Mouse (Mus musculus) T-cell, adult 2 months (primary cell): ENCODE results near the gene Cyp3a57.
"Not testable (repeated sequence)": the region's sequence is repeated elsewhere in the genome, so short reads cannot be mapped to it uniquely, and the experiment has no call there.

Experiments used
- DNase-seq: peaks from one replicate; pipeline ENCODE4 v3.0.0; 2022; ENCODE audit warnings: low spot score

Gene Cyp3a57

DNA sequence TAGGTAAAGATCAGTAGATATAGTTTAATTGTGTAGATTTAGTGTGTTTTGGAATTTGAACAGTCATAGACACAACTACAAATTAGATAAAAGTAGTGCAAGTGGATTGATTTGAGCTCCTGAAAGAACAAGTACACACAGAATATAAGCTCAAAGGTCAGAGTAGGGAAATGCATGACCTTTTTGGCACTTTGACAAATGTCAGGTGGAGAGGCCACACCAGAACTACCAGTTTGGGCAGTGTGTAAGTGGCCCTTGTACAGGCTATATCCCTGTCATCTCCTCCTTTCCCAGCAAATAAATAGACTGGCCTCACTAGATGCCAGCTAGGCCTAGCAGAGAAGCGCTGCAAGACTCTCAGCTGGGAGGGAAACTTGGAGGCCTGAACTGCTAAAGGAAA, at the start of gene Cyp3a57:
Cyp3a57 (plus strand) TSS at position 339 of the 400 bp plus-strand sequence.
- no peak for DNase-seq

DNA sequence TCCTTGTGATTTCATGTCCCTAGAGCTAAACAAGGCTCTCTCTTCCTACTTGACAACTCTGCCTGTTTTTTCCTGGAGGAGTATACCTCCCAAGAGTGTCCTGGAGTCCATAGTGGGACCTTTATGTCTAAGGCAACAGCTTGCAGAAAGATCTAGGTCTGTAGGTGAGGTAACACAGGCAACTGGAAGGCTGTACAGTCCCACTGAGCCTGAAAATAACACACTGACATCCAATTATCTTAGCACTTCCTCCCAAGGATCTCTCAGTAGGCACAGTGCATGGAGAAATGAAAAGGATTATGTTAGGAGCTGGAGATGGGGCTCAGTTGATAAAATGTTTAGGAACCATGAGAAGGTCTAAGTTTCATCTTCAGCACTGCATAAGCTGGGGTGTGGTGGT, 44.6 kb upstream of the Cyp3a57 start:
- DNase-seq = no peak

DNA sequence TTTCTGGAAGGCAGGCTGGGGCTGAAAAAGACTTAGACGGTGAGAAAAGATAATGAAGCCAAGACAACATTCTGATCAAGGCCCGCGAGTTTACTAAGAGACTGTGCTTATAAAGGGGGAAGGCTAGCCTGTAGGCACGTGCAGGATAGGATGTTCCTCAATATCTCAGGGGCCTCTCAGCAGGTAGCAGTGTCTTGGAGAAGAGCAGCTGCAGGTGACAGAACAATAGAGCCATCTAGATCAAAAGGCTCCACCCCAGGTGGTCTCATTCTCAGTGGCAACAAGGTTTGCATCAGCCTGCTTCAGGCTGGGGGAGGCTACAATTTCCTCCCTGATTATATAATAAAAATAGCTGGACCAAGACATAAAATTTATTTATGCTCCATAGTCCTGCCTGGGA, 43.3 kb upstream of the Cyp3a57 start:
- not testable (repeated sequence) for DNase-seq

DNA sequence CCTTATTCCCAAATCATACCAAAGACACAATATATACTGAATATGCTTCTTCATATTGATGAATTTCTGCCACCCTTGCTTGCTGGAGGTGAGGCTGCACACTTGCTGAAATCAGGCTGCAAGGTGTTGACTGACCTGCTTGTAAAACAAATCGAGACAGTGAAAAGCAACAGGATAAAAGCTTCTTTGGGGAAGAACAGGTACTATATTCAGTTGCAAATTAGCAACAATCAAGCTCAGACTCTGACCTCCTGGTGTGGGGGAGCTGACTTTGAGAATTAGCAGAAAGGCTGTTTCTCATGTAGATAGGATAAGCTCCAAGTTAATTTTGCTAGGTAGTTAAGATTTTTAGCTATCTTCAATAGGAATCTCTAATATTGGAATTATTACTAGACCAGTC, 42.7 kb upstream of the Cyp3a57 start:
- no peak for DNase-seq

DNA sequence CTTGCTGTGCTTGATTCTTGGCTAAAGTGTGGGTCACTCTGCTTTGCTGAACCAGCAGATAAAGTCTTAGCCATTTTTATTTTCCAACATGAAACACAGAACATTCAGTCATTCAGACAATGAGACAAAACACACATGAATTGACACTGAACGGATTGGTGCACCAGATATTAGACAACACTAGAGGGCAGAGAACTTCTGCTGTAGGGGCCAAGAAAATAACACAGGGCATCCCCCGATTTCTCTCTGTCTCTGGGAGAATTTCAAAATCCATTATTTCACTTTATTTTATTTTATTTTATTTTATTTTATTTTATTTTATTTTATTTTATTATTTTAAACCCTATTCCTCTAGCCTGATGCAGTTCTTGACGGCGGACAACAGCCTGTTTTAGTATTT, 38.1 kb upstream of the Cyp3a57 start:
- DNase-seq = not testable (repeated sequence)

DNA sequence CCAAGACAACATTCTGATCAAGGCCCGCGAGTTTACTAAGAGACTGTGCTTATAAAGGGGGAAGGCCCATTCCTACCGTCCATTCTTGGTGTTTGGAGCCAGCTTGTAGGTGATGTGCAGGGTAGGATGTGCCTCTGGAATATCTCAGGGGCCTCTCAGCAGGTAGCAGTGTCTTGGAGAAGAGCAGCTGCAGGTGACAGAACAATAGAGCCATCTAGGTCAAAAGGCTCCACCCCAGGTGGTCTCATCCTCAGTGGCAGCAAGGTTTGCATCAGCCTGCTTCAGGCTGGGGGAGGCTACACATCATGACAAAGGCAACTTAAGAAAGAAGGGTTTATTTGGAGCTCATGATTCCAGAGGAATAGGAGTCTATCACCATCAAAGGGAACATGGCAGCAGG, 37.3 kb upstream of the Cyp3a57 start:
- DNase-seq = not testable (repeated sequence)

DNA sequence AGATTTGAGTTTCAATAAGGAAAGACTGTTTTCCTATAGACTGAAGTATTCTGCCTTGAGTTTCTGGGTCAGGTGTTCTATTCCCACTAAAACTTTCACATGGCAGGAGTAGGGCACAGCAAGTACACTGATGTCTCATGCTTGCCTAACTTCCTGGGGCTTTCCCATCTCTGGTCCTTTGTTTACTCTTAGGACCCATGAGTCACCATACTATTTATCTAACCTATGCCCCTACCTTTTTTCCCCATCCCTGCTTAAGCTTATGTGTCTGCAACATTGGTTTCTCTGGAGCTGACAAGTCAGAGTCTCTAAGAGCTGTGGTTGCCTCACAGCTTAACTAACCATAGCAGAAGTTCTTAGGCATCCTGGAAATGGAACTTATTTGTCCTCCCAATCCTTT, 31.2 kb upstream of the Cyp3a57 start:
- no peak for DNase-seq

DNA sequence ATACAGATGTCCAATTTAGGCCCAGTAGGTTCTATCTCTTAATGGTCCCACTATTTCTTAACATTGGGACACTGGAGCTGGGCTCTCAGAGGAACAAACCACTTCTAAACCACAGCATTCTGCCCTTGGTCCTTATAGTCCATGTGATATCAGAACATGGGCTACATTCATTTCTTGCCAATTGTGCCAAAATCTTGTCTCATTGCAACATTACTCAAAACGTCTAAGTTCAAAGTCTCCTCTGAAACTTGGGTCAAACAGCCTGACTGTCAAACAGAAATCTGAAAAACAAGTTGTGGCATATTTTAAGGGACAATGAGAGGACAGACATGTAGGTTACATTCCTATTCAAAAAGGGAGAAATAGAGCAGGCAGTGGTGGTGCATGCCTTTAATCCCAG, 27.9 kb upstream of the Cyp3a57 start:
- DNase-seq = no peak

DNA sequence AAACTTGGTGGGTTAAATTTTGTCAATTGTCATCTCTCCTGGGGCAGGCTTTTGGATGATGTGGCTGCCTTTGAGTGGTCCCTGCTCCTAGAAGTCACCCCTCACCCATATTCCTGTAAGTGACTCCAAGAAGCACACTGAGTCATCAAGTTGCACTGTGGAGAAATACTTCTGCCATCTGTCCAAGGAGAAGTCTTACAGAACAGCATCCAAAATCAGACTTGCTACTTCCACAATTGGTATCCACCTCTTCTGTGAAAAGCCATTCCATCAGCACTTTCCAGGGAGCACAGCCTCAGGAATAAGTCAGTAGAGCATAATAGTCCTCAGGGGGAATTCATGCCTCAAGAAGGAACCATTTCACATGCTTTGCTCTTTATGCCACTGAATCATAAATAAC, 6.3 kb upstream of the Cyp3a57 start:
- DNase-seq = not testable (repeated sequence)

DNA sequence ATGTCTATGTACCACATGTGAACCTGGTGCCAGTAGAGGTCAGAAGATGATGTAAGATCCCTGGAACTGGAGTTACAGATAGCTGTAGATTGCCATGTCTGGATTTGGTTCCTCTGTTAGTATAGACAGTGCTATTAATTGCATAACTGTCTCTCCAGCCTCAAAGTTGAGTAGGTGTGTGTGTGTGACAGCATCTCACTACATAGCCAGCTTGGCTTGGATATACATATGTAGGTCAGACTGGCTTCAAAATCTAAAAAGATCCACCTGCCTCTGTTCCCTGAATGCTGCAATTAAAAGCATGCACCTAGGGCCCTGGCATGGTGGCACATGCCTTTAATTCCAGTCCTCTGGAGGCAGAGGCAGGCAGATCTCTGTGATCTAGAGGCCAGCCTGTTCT, 4.6 kb downstream of the Cyp3a57 start:
- no peak for DNase-seq

DNA sequence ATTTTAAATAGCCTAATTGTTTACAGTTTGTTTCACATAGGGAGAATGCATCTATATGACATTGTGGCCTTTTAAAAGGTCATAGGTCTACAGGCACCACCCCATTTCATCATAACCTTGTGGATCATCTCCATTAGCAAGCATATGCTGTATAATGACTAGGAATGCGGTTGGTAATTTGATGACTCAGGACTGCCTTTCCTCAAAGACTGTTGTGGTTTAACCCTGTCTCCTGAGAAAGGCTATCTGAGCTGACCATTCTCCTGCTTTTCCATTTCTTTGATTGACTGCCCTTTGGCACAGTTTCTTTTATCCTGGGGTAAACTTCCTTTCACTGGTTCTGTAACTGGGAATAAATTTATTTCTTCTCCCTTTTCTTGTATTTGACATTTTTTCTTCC, 8.0 kb downstream of the Cyp3a57 start:
- no peak for DNase-seq

DNA sequence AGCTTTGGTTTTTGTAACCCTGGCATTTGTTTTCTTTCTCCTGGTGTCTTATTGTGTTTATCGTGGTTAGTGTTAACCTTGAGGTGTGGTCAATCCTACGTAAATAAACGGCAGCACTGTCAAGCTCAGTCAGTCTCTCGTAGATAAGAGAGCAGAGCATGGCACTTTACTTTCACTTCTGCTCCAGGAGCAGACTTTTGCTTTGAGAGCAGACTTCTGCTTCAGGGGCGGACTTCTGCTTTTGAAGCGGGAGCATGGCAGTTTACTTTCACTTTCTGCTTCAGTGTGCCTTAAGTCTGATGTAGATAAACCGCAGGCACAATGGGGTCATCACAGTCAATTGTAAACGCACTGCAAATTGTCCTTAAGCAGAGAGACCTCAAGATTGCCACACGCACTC, 70.3 kb downstream of the Cyp3a57 start:
- not testable (repeated sequence) for DNase-seq

DNA sequence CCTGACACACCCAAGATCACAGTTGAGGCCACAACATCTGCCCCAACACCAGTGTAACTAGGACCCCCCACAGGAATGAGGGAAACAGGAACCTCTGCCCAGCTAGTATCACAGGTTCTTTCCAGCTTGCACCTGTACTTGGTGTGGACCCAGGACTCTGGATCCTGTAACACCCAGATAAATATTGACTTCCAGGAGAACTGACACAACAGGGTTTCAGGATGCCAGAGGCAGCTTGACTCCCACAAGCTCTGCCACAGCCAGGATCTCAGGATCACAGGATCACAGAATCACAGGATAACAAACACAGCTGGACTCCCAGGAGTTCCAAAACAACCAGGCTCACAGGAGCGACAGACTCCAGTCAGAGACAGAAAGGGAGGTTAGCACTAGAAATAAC, 77.2 kb downstream of the Cyp3a57 start:
- no peak for DNase-seq

DNA sequence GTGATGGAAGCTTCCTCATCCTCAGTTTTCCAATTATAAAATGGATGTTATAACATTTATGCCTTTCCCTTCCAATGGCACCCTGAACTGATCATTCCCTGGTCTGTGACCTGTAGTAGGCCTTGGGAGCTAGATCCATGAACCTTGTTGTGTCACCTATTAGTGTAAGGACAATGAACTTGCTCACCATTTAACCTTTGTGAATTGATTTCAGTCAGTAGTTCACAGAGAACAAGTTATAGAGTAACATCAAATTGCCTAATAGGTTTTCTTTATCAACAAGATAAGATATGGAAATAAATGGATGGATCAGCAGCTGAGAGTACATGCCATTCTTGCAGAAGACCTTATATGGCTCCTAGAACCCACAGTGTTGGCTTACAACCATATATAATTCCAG, 85.9 kb downstream of the Cyp3a57 start:
- DNase-seq = no peak

DNA sequence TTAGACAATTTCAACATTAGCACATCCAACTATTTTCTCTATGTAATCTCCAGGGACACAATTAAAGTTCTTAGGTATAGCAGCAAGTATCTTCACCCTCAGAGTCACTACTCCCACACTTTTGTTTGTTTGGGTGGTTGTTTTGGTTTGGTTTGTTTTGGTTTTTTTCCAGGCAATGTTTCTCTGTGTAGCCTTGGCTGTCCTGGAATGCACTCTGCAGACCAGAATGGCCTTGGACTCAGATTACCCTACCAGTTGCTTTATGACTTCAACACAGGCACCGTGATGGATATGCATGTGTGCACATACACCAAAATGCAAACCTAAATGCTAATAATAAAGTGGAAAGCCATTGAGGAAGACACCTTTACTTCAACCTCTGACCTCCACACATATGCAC, 88.6 kb downstream of the Cyp3a57 start:
- no peak for DNase-seq
